Mouse (Mus musculus) limb, embryonic 14.5 days (tissue): ENCODE data around the gene Unc5b. TPM values are rescaled to one million over a fixed set of nuclear protein-coding genes. Genes with fewer than 3 reads are reported as not detected.

ENCODE experiments used
- ATAC-seq: fragments of 200-750 bp; cut with Nextera tagmentation; 2 replicates; pipeline ENCODE4 v1.8.0; 2017; ENCODE audit warnings: low read depth, moderate number of reproducible peaks, moderate TSS enrichment; ENCODE audit not compliant: low FRiP score
- DNase-seq: peaks from one replicate; pipeline ENCODE4 v3.0.0-alpha.2; 2015; ENCODE audit warnings: low spot score
- H3K27ac ChIP-seq: fragments of 300-500 bp; sonication (generic); replicated peaks from 2 replicates; pipeline ENCODE4 v1.5.1; 2014; ENCODE audit warnings: low read depth, mild to moderate bottlenecking, low read length, moderate library complexity, mixed read lengths
- H3K27me3 ChIP-seq: fragments of 300-500 bp; sonication (generic); 2 replicates; pipeline ENCODE4 v1.6.1; 2014; ENCODE audit warnings: low read length, mixed read lengths; ENCODE audit not compliant: control insufficient read depth, insufficient read depth
- H3K36me3 ChIP-seq: fragments of 300-500 bp; sonication (generic); 2 replicates; pipeline ENCODE4 v1.6.1; 2014; ENCODE audit warnings: mild to moderate bottlenecking, low read length, moderate library complexity, mixed read lengths; ENCODE audit not compliant: control insufficient read depth, insufficient read depth
- H3K4me1 ChIP-seq: fragments of 300-500 bp; sonication (generic); 2 replicates; pipeline ENCODE4 v1.6.1; 2014; ENCODE audit warnings: antibody characterized with exemption, low read length, mixed read lengths; ENCODE audit not compliant: control insufficient read depth, insufficient read depth
- H3K4me2 ChIP-seq: fragments of 300-500 bp; sonication (generic); replicated peaks from 2 replicates; pipeline ENCODE4 v1.6.1; 2014; ENCODE audit warnings: low read depth, mild to moderate bottlenecking, low read length, moderate library complexity; ENCODE audit not compliant: severe bottlenecking
- H3K4me3 ChIP-seq: fragments of 300-500 bp; sonication (generic); replicated peaks from 2 replicates; pipeline ENCODE4 v1.5.1; 2014; ENCODE audit warnings: low read length
- H3K9ac ChIP-seq: fragments of 300-500 bp; sonication (generic); 2 replicates; pipeline ENCODE4 v1.6.1; 2014; ENCODE audit warnings: mild to moderate bottlenecking, low read depth, low read length, moderate library complexity; ENCODE audit not compliant: severe bottlenecking
- H3K9me3 ChIP-seq: fragments of 300-500 bp; sonication (generic); 2 replicates; pipeline ENCODE4 v1.6.1; 2016; ENCODE audit warnings: low read length; ENCODE audit not compliant: control insufficient read depth
- POLR2A ChIP-seq: fragments of 200-500 bp; IDR thresholded peaks from 2 replicates; pipeline ENCODE4 v1.8.0; 2012; ENCODE audit warnings: inconsistent platforms, mild to moderate bottlenecking, moderate library complexity, borderline replicate concordance; ENCODE audit not compliant: insufficient read depth, insufficient read length; ENCODE audit errors: extremely low read depth
- WGBS: fragments of 180-500 bp; shearing (Covaris S2); extraction: QIAGEN DNeasy Blood & Tissue Kit; methylation state at CpG from one replicate; pipeline ENCODE4 v1.1.7; 2014; 5-methylcytosine and 5-hydroxymethylcytosine counted together
- polyA plus RNA-seq, 2 experiments: library from polyadenylated mRNA; depleted of rRNA in 1 of 2; stranded (reverse) in 1 of 2; unstranded in 1 of 2; fragments of >200 nt; fragmentation: Nextera tagmentation in 1 of 2; extraction: Ambion mirVana in 1 of 2; gene quantifications; 2 replicates each; pipeline versions ENCODE4 v1.2.1 to v1.2.3; 2012 to 2014

Gene Unc5b
- polyA plus RNA-seq, 2 experiments, result 6.2 to 21.8 TPM

GRCm38 (mm10) chr10:60767400-60767799, 64.0 kb downstream of the Unc5b start:
- ATAC-seq (no peak; the same call in 1 of the 2 replicates), DNase-seq (no peak)
- no peak overlapping the region for H3K4me3 ChIP-seq
- H3K27ac ChIP-seq, result no peak overlapping the region
- no peaks in the 10 kb centered on the region for H3K9me3 ChIP-seq
- H3K9ac ChIP-seq, result no peak overlapping the region
- no peaks in the 10 kb centered on the region for H3K27me3 ChIP-seq
- peaks cover 34% of the 10 kb centered on the region for H3K36me3 ChIP-seq
- TF ChIP-seq POLR2A, result no peak
- no peak overlapping the region for H3K4me2 ChIP-seq
- H3K4me1 ChIP-seq, result no peaks in the 10 kb centered on the region
- WGBS, result 87% methylated on average over 7 of the region's 7 CpGs

- Histone ChIP-seq H3K4me3 (no peak overlapping the region), H3K4me2 (no peak overlapping the region), H3K4me1 (no peaks in the 10 kb centered on the region), H3K9me3 (no peaks in the 10 kb centered on the region), H3K27me3 (no peaks in the 10 kb centered on the region), H3K9ac (no peak overlapping the region), H3K27ac (no peak overlapping the region), H3K36me3 (peaks cover 20% of the 10 kb centered on the region)
- TF ChIP-seq POLR2A, result no peak
- DNase-seq, result no peak
- ATAC-seq, result no peak
- WGBS, result 62% methylated on average over 1 of the region's 1 CpGs
Observed at GRCm38 (mm10) chr10:60762126-60762525, 69.3 kb downstream of the Unc5b start.

- 5% methylated on average over 14 of the region's 14 CpGs for WGBS
- no peak overlapping the region for H3K4me2 ChIP-seq
Observed at GRCm38 (mm10) chr10:60760377-60760776, 71.0 kb downstream of the Unc5b start.

GRCm38 (mm10) chr10:60756992-60757391, 74.4 kb downstream of the Unc5b start:
- Histone ChIP-seq H3K36me3 (no peaks in the 10 kb centered on the region), H3K27ac (no peak overlapping the region), H3K4me2 (no peak overlapping the region), H3K9ac (no peak overlapping the region), H3K4me1 (peaks cover 6% of the 10 kb centered on the region), H3K4me3 (no peak overlapping the region), H3K27me3 (no peaks in the 10 kb centered on the region), H3K9me3 (no peaks in the 10 kb centered on the region)
- no peak for ATAC-seq
- TF ChIP-seq POLR2A, result no peak
- 4% methylated on average over 7 of the region's 7 CpGs for WGBS
- peak; percentile 81 for DNase-seq

More at GRCm38 (mm10) chr10:60760377-60760776, 71.0 kb downstream of the Unc5b start:
- no peak overlapping the region for H3K27ac ChIP-seq
- H3K27me3 ChIP-seq, result no peaks in the 10 kb centered on the region
- TF ChIP-seq POLR2A, result no peak
- DNase-seq, result peak; percentile 97
- peaks cover 6% of the 10 kb centered on the region; the same call in 1 of the 2 replicates for H3K36me3 ChIP-seq
- peak; percentile 83 for ATAC-seq
- no peaks in the 10 kb centered on the region for H3K4me1 ChIP-seq
- no peaks in the 10 kb centered on the region for H3K9me3 ChIP-seq
- H3K4me3 ChIP-seq, result no peak overlapping the region
- no peak overlapping the region for H3K9ac ChIP-seq

GRCm38 (mm10) chr10:60756146-60756545, 75.2 kb downstream of the Unc5b start:
- no peaks in the 10 kb centered on the region for H3K27me3 ChIP-seq
- H3K27ac ChIP-seq, result no peak overlapping the region
- no peak overlapping the region for H3K9ac ChIP-seq
- no peak overlapping the region for H3K4me2 ChIP-seq
- H3K9me3 ChIP-seq, result no peaks in the 10 kb centered on the region
- ATAC-seq (no peak), DNase-seq (no peak)
- no peak overlapping the region for H3K4me3 ChIP-seq
- TF ChIP-seq POLR2A, result no peak
- H3K36me3 ChIP-seq, result no peaks in the 10 kb centered on the region
- peaks cover 11% of the 10 kb centered on the region for H3K4me1 ChIP-seq

GRCm38 (mm10) chr10:60753941-60754340, 77.4 kb downstream of the Unc5b start:
- no peak overlapping the region for H3K4me2 ChIP-seq
- TF ChIP-seq POLR2A, result no peak
- no peaks in the 10 kb centered on the region for H3K27me3 ChIP-seq
- H3K9ac ChIP-seq, result no peak overlapping the region
- peaks cover 11% of the 10 kb centered on the region for H3K4me1 ChIP-seq
- no peak overlapping the region for H3K27ac ChIP-seq
- ATAC-seq, result no peak
- 73% methylated on average over 8 of the region's 8 CpGs for WGBS
- no peaks in the 10 kb centered on the region for H3K36me3 ChIP-seq
- no peaks in the 10 kb centered on the region for H3K9me3 ChIP-seq
- no peak for DNase-seq
- no peak overlapping the region for H3K4me3 ChIP-seq
